Mouse (Mus musculus) G1E (cell line): ENCODE results near the gene Grin2c.

Experiments
- CTCF ChIP-seq: IDR thresholded peaks from 2 replicates; pipeline ENCODE4 v1.5.1; 2012; ENCODE audit warnings: low read depth, low read length, inconsistent platforms, mixed read lengths
- GATA1 ChIP-seq: IDR thresholded peaks from 2 replicates; pipeline ENCODE4 v1.6.1; 2012; ENCODE audit warnings: borderline replicate concordance, low read length, inconsistent platforms, mixed read lengths
- POLR2AphosphoS5 ChIP-seq: IDR thresholded peaks from 2 replicates; pipeline ENCODE4 v1.6.1; 2012; ENCODE audit warnings: low read depth, low read length, inconsistent platforms; ENCODE audit not compliant: insufficient replicate concordance
- TAL1 ChIP-seq: conservative IDR thresholded peaks from 2 replicates; pipeline ENCODE4 v1.6.1; 2012; ENCODE audit warnings: low read depth, low read length, inconsistent platforms, mixed read lengths

DNA sequence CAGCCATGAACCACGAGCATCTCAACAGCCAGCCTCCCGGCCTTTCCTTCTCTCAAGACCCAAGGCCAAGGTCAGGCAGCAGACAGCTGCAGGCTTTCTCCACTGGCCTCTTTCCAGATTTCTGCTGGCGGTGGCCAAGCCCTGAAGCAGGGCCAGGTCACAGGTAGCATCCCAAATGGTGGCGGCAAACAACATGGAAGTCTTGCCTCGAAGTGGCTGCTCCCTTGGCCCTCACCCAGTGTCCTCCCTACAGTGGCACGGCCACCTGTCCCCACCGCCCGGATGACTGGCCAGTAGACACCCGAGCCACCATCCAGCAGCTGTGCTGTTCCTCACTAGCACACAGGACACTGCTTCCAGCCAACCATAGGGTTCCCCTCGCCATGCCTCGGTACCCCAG lies 25.6 kb downstream of the Grin2c start:
- TF ChIP-seq CTCF (no peak), GATA1 (no peak), TAL1 (no peak), POLR2AphosphoS5 (no peak)
